In genomic region chrX:12164591-12165529, GRCm38 (mm10) we compare ENCODE assay signal across 11 mouse cellular contexts. TPM values are rescaled to one million over a fixed set of nuclear protein-coding genes. Genes with fewer than 3 reads are reported as not detected.
DNase-seq lines count a peak whose midpoint lies in the region; ATAC-seq and TF ChIP-seq lines count a peak whose summit lies in the region.
"Had no signal": no experiment of that assay in that cellular context is flagged by ENCODE, and none has a peak within 500 bp of the region (broad histone marks: within the 10 kb centered on the region; RNA-seq: fewer than 3 reads in every experiment).

No protein-coding gene starts in this region.

- no peak overlapping the region for H3K4me2 ChIP-seq in midbrain, embryonic 12.5 days (replicated peaks)
- no peak overlapping the region for H3K4me2 ChIP-seq in midbrain, embryonic 15.5 days
- H3K4me2 ChIP-seq in heart, embryonic 11.5 days, result no peak overlapping the region
- no peak overlapping the region for H3K4me2 ChIP-seq in kidney, postnatal 0 days (ENCODE audit: low read length)
- H3K4me2 ChIP-seq in forebrain, embryonic 15.5 days (replicated peaks), result no peak overlapping the region

- ATAC-seq in midbrain, embryonic 12.5 days (ENCODE audit: low FRiP score, low read depth), result no peak
- ATAC-seq in midbrain, embryonic 15.5 days (replicated peaks), result no peak
- ATAC-seq in heart, embryonic 11.5 days (replicated peaks; ENCODE audit: insufficient number of reproducible peaks, low FRiP score, low TSS enrichment), result no peak
- ATAC-seq in kidney, postnatal 0 days (replicated peaks; ENCODE audit: low FRiP score, low read depth), result no peak
- no peak for ATAC-seq in forebrain, embryonic 15.5 days (replicated peaks)
- ATAC-seq: midbrain, embryonic 16.5 days had no signal

- WGBS in midbrain, embryonic 12.5 days, result 52% methylated on average over 11 of the region's 11 CpGs
- 45% methylated on average over 11 of the region's 11 CpGs for whole genome bisulfite sequencing in midbrain, embryonic 15.5 days
- 50% methylated on average over 11 of the region's 11 CpGs for WGBS in heart, embryonic 11.5 days (ENCODE audit: insufficient replicate concordance)
- 41% methylated on average over 11 of the region's 11 CpGs for WGBS in kidney, postnatal 0 days
- WGBS in forebrain, embryonic 15.5 days, result 44% methylated on average over 11 of the region's 11 CpGs

- H3K27me3 ChIP-seq in midbrain, embryonic 12.5 days, result peaks cover 9% of the 10 kb centered on the region
- peaks cover 3% of the 10 kb centered on the region; the same call in 1 of the 2 replicates for H3K27me3 ChIP-seq in midbrain, embryonic 15.5 days (replicated peaks)
- peaks cover 8% of the 10 kb centered on the region for H3K27me3 ChIP-seq in heart, embryonic 11.5 days (ENCODE audit: control insufficient read depth, insufficient read depth, low read length)
- H3K27me3 ChIP-seq in kidney, postnatal 0 days (ENCODE audit: insufficient read depth, low read length), result no peaks in the 10 kb centered on the region
- H3K27me3 ChIP-seq in splenic B cell, adult 2 months (ENCODE audit: control insufficient read depth, insufficient read depth, low read length, poor library complexity, severe bottlenecking), result no peaks in the 10 kb centered on the region
- H3K27me3 ChIP-seq in forebrain, embryonic 15.5 days, result no peaks in the 10 kb centered on the region

- H3K4me3 ChIP-seq in midbrain, embryonic 12.5 days, result no peak overlapping the region
- no peak overlapping the region for H3K4me3 ChIP-seq in midbrain, embryonic 15.5 days
- H3K4me3 ChIP-seq in heart, embryonic 11.5 days (ENCODE audit: low read depth, low read length), result no peak overlapping the region
- H3K4me3 ChIP-seq in kidney, postnatal 0 days (replicated peaks; ENCODE audit: low read depth, low read length), result no peak overlapping the region
- no peak overlapping the region for H3K4me3 ChIP-seq in forebrain, embryonic 15.5 days

- no peaks in the 10 kb centered on the region for H3K36me3 ChIP-seq in midbrain, embryonic 12.5 days
- no peaks in the 10 kb centered on the region for H3K36me3 ChIP-seq in midbrain, embryonic 15.5 days (replicated peaks)
- H3K36me3 ChIP-seq in heart, embryonic 11.5 days (ENCODE audit: control insufficient read depth, insufficient read depth, low read length), result no peaks in the 10 kb centered on the region
- no peaks in the 10 kb centered on the region for H3K36me3 ChIP-seq in kidney, postnatal 0 days (ENCODE audit: insufficient read depth, low read length)
- no peaks in the 10 kb centered on the region for H3K36me3 ChIP-seq in splenic B cell, adult 2 months (ENCODE audit: control insufficient read depth, insufficient read depth, low read length, poor library complexity, severe bottlenecking)
- no peaks in the 10 kb centered on the region for H3K36me3 ChIP-seq in forebrain, embryonic 15.5 days
- H3K36me3 ChIP-seq: G1E had no signal

- H3K27ac ChIP-seq in midbrain, embryonic 12.5 days (replicated peaks), result peak overlapping the region; percentile 40; the same call in 1 of the 2 replicates
- no peak overlapping the region for H3K27ac ChIP-seq in midbrain, embryonic 15.5 days
- H3K27ac ChIP-seq in heart, embryonic 11.5 days (ENCODE audit: low read depth, low read length), result peak overlapping the region; percentile 41; the same call in 1 of the 2 replicates
- peak overlapping the region; percentile 54 for H3K27ac ChIP-seq in kidney, postnatal 0 days
- H3K27ac ChIP-seq in forebrain, embryonic 15.5 days (replicated peaks), result no peak overlapping the region

- H3K9ac ChIP-seq in midbrain, embryonic 12.5 days (replicated peaks), result no peak overlapping the region
- H3K9ac ChIP-seq in midbrain, embryonic 15.5 days, result no peak overlapping the region
- H3K9ac ChIP-seq in heart, embryonic 11.5 days (ENCODE audit: low read depth, low read length), result no peak overlapping the region
- H3K9ac ChIP-seq in kidney, postnatal 0 days (ENCODE audit: low read depth, low read length), result no peak overlapping the region
- H3K9ac ChIP-seq in forebrain, embryonic 15.5 days (replicated peaks), result no peak overlapping the region

- H3K9me3 ChIP-seq in midbrain, embryonic 12.5 days, result no peaks in the 10 kb centered on the region
- H3K9me3 ChIP-seq in midbrain, embryonic 15.5 days, result no peaks in the 10 kb centered on the region
- no peaks in the 10 kb centered on the region for H3K9me3 ChIP-seq in heart, embryonic 11.5 days (replicated peaks; ENCODE audit: control insufficient read depth, low read length)
- H3K9me3 ChIP-seq in kidney, postnatal 0 days (replicated peaks; ENCODE audit: low read length), result no peaks in the 10 kb centered on the region
- no peaks in the 10 kb centered on the region for H3K9me3 ChIP-seq in forebrain, embryonic 15.5 days
- H3K9me3 ChIP-seq: G1E had no signal

- peak; percentile 74 for DNase-seq in kidney, postnatal 0 days (ENCODE audit: low spot score)
- peak; percentile 21 for DNase-seq in splenic B cell, adult 2 months (ENCODE audit: low read depth, low spot score)
- no peak for DNase-seq in T-cell, adult 2 months (ENCODE audit: low spot score)
- DNase-seq in natural killer cell, adult 2 months (ENCODE audit: low spot score in 2 of 2), result no peak
- DNase-seq: cerebellum, postnatal 14 days had no signal

- TF ChIP-seq CTCF in kidney, postnatal 0 days (IDR thresholded peaks at IDR 0.05; ENCODE audit: low read depth), result no peak

- H3K4me1 ChIP-seq in midbrain, embryonic 12.5 days, result peaks cover 6% of the 10 kb centered on the region; the same call in 1 of the 2 replicates
- H3K4me1 ChIP-seq in midbrain, embryonic 15.5 days, result no peaks in the 10 kb centered on the region
- H3K4me1 ChIP-seq in heart, embryonic 11.5 days (ENCODE audit: control insufficient read depth, insufficient read depth, low read length), result no peaks in the 10 kb centered on the region
- H3K4me1 ChIP-seq in kidney, postnatal 0 days (replicated peaks; ENCODE audit: insufficient read depth, low read length), result no peaks in the 10 kb centered on the region
- H3K4me1 ChIP-seq in forebrain, embryonic 15.5 days, result no peaks in the 10 kb centered on the region

RNA-seq across cellular contexts. Expression of gene Bcor, which starts 4.7 kb away (rescaled TPM):
- polyA plus RNA-seq in midbrain, embryonic 12.5 days (2016; fragmentation: Nextera tagmentation; extraction: Ambion mirVana), result 26.3 and 31.2 TPM in 2 replicates
- polyA plus RNA-seq in midbrain, embryonic 15.5 days (2015; fragmentation: Nextera tagmentation; extraction: Ambion mirVana), result 18.4 and 18.8 TPM in 2 replicates
- 18.7 and 20.2 TPM in 2 replicates for polyA plus RNA-seq in heart, embryonic 11.5 days (2014; fragmentation: Nextera tagmentation; extraction: Ambion mirVana)
- 12.2 and 12.8 TPM in 2 replicates for polyA plus RNA-seq in kidney, postnatal 0 days (2015; fragmentation: Nextera tagmentation; extraction: Ambion mirVana)
- 18.6 and 18.8 TPM in 2 replicates for polyA plus RNA-seq in forebrain, embryonic 15.5 days (2015; fragmentation: Nextera tagmentation; extraction: Ambion mirVana)

Comparison
In these comparisons a context has a peak if more than half of its experiments do, and no peak if none do; other contexts are left out.
1. H3K27ac ChIP-seq: peak in midbrain, embryonic 12.5 days (single experiment), heart, embryonic 11.5 days (single experiment) and kidney, postnatal 0 days (single experiment); none in midbrain, embryonic 15.5 days (single experiment) and forebrain, embryonic 15.5 days (single experiment).
2. DNase-seq: peak in kidney, postnatal 0 days (single experiment) and splenic B cell, adult 2 months (single experiment); none in T-cell, adult 2 months (single experiment) and natural killer cell, adult 2 months (0 of 2).